Mouse (Mus musculus): ENCODE results near the gene A230050P20Rik.

The A230050P20Rik gene

DNA sequence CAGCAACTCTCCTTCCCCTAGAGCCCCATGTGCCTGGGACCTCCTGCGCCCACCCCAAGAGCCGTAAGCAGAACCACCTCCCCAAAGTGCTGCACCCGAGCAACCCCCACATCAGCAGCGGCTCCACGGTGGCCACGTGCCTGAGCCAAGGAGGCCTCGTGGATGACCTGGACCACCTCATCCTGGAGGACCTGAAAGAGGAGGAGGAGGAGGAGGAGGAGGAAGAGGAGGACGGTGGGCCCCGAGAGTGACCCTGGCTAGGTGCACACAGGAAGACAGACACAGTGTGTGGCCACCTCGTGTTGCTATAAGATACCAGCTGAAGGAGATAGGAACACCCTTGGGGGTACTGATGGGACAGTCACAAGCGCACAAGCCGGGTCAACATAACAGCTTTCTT is 5.1 kb downstream of the A230050P20Rik start:
- DNase-seq (ENCODE audit: low read depth, low spot score): no peak

DNA sequence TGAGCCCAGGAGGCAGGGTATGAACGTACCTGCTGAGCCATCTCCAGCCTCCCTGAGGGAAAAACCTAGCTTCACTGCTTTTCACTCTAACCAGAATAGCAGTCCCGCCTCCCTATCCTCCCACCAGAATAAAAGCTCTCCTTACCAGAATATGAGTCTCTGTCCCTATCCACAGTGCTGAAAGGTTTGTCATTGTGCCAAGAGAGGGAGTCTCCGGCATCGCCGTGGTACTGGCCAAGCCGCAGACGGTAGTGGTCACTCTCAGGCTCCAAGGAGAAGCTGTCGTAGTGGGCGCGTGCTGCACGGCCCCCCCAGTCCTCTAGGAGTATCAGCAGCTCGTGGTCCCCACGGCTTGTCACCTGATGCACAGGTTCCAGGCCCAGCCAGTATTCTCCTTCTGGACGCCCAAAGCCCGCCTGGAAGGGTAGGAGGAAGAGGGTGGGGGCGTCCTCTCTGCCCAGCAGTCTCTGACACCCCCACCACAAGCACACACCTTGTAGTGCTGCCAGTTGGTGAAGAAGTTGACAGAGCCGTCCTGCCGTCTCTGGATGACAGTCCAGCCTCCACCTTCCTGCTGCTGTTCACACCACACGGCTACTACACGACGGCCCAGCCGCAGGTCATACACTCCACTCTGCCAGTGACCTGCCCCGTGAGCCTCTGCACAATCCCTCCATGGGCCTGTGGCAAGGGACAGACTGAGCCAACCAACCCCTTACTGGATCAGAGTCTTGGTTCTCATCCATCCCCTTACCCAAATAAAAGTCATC is 6.8 kb downstream of the A230050P20Rik start:
- peak; percentile 45 for DNase-seq (ENCODE audit: low read depth, low spot score)

DNA sequence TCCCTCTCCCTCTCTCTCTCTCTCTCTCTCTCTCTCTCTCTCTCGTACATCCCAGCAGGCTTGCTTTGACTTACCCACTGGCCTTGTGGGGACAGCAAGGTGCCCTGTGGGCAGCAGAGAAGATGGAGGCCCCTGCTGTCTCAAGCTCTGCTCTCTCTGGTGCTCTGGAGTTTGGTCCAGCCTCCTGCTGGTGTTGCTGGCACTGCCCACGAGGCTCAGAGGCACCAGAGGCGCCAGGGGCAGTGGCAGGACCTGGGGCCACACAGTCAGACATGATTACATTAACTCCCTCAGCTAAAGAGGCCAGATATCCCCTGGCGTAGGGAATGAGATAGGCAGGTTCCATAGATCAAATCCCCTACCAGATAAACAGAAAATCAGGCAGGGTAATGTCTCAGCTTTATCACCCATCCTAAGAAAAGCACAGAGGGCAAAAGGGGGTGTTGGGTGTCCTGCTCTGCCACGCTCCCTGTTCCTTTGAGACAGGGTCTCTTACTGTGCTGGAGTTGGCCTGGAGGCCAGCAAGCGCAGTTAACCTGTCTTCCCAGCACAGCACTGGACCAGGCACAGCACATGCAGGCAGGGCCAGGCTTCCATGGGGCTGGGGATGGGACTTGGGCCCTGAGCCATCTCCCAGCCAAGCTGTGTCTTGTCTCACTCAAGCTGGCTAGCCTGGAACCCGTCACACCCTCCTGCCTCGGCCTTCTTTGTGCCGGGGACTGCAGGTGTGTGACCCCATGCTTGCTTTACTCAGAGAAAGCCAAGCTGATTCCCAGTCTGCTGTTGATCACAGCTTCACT is 8.1 kb downstream of the A230050P20Rik start:
- no peak for DNase-seq (ENCODE audit: low read depth, low spot score)

DNA sequence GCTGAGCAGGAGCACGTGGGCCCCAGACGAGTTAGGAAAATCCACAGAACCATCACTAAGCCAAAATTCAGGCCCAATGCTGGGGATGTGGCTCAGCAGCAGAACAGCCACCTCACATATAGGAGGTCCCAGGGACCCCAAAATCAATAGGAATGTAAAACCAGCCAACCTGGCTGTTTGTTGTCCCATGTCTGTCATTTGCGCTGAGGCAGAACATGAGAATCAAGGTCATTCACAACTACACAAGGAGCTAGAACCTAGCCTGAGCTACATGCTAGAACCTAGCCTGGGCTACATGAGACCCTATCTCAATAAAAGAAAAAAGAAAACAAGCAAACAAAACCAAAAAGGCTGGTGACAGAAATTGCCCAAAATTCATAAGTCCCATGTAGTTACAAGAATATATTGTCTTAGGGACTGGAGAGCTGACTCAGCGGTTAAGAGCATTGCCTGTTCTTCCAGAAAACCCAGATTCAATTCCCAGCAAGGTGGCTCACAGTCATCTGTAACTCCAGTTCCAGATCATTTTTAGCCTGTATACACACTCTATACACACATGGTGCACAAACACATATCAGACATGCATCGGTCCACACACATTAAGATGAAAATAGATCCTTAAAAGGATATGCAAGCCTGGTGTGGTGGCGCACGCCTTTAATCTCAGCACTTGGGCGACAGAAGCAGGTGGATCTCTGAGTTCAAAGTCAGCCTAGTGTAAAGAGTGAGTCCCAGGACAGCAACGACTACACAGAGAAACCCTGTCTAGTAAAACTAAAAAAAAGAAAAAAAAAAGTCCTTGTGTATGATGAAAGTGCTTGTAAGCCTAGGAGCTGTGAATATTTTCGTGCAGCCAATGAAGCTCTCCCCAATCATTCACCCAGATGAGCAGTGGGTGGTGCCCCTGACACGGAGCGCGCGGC is 8.9 kb downstream of the A230050P20Rik start:
- no peak for DNase-seq (ENCODE audit: low read depth, low spot score)

DNA sequence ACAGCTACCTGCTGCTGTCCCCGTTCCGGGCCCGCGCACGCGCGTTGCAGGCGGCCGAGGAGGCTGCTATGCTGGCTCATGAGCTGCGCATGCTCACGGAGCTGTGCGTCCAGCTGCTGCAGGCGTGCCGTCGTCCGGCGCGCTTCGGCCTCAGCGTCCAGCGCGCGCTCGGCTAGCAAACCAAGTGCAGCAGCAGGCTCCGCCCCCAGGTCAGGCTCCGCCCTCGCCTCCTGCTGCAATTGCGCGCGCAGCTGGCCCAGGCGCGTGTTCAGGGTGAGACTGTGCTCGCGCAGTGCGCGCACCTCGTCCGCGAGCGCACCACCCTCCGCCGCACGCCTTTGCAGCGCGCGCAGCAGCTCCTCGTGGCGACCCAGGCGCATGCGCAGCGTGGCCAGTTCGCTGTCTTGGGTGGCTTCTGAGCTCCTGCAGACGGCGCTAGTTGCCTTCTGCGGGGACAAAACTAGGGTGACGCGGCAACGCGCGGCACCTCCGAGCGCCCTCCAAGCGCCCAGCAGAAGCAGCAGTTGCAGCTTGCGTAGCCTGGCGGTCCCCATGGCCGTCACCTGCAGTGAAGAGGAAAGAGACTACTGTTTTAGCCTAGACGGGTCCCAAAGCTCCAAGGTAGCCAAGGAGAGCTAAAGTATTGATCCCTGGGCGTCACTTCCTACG is 9.7 kb downstream of the A230050P20Rik start:
- DNase-seq (ENCODE audit: low read depth, low spot score): peak; percentile 98

DNA sequence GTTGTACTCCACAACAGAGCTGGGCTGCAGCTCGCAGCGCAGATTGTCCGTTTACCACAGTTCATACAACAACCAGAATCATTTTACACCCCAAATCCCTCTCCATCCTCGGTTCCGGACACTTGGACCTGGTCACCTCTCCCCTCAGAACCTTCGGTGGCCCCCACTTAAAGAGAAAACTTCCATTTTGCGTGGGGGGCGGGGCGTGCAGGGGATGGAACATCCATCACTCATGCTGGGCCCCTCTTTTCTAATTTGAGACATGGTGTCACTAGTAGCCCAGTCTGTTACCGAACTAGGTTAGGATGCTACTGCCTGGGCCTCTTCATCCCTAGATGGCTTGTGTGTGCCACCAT is 10.2 kb downstream of the A230050P20Rik start:
- no peak for DNase-seq (ENCODE audit: low read depth, low spot score)

DNA sequence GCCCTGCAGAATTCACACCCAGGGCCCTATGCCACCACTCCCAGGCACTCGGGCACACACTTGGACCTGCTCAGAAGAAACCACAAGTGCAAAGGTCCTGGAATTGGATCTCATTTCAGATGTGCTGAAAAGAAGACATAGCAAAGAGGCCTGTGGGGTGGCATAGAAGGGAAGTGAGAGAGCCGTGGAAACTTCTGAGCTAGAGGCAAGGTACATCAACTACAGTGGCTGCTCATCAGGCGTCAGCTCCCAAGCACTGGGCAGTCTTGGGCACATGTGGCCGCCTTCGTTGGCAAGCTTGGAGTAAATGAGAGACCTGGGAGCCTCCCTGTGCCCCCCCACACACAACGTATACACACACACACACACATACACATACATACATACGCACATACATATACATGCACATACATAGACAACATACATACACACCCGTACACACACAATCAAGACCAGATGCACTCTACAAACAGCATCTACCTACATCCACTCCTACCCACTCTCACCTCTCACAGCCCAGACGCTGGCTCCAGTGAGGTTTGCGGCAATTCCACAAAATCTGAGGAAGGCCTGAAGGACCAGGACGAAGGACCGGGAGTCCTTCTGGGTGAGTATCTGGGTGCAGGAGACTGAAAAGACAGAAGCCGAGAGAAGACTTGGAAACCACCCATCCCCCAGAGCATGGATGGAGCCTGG is 10.8 kb downstream of the A230050P20Rik start, which contains the start of gene Angptl6:
Gene Angptl6 (minus strand): TSS at position 631 of the 696 bp plus-strand sequence.
- no peak for DNase-seq (ENCODE audit: low read depth, low spot score)

DNA sequence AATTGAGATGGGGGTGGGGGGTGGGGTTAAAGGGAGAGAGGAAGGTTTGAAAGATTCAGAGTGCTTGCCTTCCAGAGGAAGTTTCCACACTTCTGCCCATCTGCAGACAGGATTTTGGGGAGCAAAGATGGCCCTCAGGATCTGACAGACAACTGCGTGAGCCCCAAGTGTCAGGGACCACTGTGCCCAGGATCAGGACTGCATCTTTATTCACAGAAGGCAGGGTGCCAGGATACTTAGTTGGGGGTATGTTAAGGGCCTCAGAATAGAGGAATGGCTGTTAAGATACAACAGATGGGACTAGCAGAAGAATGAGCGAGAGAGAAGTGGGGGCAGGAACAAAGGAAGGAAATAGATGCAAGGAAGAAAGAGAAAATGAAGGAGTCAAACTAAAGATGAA is 18.1 kb downstream of the A230050P20Rik start:
- no peak for DNase-seq (ENCODE audit: low read depth, low spot score)

DNA sequence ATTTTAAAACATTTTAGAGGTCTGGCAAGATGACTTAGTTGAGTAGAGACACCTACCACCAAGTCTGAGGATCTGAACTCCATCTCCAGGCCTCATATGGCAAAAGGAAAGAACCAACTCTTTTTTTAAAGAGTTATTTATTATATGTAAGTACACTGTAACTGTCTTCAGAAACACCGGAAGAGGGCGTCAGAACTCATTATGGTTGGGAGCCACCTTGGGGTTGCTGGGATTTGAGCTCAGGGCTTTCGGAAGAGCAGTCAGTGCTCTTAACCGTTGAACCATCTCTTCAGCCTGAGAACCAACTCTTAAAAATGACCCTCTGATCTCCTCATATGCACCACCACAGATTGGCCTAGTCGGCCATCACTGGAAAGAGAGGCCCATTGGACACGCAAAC is 18.7 kb downstream of the A230050P20Rik start:
- DNase-seq (ENCODE audit: low read depth, low spot score): no peak

DNA sequence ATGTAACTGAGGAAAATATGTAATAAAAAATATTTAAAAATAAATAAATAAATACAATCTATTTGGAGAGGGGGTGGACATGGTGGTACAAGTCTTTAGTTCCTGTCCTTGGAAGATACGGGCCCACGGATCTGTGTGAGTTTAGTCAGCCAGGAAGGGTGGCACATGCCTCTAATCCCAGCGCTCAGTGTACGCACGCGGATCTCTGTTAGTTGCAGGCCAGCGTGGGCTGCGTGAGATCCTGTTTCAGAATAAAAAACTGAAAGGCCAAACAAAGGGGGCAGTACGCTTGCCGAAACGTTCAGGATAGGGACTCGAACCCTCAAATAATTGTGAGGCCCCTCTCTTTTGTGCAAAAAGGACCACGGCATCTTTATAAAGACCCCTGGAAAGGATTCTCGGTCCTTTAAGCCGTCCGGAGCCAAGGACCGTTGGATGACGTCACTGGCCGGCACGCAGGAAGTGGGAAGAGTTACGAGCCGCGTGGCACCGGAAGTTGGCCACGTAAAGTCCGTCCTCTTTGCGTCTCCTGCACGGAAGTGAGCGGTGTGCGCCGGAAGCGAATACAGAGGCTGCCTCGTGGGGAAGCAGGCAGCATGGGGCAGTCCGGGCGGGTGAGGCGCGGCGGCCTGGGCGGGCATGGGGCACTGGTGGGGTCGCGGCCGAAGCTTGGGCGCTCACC is 19.4 kb downstream of the A230050P20Rik start, which contains the start of gene Ppan:
Gene Ppan (plus strand): TSS at position 472 of the 682 bp plus-strand sequence.
- DNase-seq (ENCODE audit: low read depth, low spot score): peak; percentile 98

DNA sequence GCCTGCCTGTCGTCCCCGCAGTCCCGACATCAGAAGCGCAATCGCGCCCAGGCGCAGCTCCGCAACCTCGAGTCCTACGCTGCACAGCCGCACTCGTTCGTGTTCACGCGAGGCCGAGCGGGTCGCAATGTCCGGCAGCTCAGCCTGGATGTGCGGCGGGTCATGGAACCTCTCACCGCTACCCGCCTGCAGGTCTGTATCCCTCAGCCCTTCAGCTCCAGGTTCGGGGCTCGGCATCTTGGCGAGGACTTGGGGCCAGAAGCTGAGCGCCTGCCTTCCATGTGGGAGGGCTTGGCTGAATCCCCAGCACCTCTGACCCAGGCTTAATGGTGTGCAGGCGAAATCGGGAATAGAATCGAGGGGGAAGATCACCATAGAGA is 19.9 kb downstream of the A230050P20Rik start:
- no peak for DNase-seq (ENCODE audit: low read depth, low spot score)

DNA sequence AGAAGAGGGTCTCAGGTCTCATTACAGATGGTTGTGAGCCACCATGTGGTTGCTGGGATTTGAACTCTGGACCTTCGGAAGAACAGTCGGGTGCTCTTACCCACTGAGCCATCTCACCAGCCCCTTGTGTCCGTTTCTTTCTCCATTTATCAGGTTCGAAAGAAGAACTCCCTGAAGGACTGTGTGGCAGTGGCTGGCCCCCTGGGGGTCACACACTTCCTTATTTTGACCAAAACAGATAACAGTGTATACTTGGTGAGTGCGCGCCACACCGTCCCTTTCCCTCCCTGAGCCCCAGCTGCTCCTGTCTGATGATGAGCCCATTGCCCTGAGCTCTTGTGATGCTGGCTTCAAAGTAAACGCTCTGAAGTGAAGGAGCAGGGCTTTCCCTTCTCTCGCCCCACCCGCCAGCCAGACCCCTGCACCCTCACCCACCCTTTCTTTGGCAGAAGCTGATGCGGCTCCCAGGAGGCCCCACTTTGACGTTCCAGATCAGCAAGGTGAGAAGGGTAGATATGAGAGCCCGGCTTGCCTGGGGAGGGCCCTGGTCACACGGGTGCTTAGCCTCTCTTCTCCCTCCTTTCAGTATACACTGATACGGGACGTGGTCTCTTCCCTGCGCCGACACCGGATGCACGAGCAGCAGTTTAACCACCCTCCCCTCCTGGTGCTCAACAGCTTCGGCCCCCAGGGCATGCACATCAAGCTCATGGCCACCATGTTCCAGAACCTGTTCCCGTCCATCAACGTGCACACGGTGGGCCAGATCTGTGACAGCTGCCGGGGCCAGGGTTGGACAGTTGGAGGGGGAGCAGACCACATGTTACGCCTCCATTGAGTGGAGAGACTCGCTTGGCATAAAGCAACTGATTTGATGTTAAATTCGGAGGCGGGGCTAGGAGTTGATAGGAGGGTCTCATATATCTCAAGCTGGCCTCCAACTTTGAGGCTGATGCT is 21.0 kb downstream of the A230050P20Rik start:
- no peak for DNase-seq (ENCODE audit: low read depth, low spot score)

DNA sequence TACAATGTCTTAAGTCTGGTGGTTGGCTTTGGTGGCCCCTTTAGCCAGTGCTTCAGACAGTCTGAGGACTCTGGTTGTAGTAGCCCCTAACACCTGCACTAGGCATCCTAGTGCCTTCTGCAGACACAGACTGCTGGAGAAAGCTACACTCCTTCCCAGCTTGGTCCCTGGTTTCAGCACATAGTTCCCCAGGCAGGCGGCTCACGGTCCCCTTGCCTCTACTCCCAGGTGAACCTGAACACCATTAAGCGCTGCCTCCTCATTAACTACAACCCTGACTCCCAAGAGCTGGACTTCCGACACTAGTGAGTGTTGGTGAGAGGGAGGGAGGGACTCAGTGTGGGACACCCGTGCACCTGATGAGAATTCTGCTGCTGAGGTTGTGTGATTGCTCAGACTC is 22.0 kb downstream of the A230050P20Rik start:
- DNase-seq (ENCODE audit: low read depth, low spot score): no peak

DNA sequence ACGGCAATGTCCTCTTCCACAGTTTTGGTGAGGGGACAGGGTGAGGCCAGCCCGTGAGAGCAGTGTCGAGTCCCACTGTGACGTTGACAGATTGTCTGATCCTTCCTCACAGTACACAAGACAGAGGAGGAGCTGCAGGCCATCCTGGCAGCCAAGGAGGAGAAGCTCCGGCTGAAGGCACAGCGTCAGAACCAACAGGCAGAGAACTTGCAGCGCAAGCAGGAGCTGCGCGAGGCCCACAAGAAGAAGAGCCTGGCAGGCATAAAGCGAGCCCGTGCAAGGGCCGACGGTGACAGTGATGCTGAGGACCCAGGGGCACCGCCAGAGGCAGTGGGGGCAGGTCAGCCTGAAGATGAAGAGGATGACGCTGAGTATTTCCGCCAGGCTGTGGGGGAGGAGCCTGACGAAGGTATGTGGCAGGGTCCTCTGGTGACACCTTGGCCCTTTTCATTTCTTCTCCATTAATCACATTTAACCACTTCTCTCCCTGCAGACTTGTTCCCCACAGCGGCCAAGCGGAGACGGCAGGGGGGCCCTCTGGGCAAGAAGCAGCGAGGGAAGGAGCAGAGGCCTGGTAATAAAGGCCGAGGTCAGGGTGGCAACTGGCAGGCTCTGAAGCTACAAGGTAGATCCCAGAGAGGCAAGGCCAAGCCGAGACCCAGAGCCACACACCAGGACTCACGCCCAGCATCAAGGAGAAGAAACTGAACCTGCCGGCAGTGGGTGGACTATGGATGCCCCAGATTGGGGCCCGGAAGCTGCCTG is 23.1 kb downstream of the A230050P20Rik start:
- no peak for DNase-seq (ENCODE audit: low read depth, low spot score)

DNA sequence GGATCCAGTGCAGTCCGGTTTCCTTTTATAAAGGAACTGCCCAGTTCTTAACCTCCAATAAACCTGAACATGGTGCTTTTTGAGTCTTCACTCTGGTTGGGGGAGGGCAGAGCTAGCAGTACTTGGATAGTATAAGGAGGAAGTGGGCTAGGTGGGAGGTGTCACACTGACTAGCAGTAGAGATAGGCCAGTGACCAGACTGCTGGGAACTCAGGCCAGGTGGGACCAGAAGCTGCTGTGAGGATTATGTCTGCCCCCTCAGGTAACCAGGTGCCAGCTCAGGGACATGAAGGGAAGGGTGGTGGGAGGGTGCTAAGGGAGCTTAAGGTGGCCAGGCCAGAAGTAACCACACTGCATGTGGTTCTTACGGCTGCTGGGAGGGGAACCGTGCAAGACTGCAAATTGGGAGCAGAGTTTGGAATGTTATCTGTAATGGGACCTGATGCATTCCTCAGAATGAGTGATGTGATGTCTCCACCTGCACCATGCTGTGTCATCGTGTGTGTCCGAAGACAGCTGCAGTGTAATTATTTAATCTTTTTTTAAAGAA is 23.7 kb downstream of the A230050P20Rik start:
- no peak for DNase-seq (ENCODE audit: low read depth, low spot score)

DNA sequence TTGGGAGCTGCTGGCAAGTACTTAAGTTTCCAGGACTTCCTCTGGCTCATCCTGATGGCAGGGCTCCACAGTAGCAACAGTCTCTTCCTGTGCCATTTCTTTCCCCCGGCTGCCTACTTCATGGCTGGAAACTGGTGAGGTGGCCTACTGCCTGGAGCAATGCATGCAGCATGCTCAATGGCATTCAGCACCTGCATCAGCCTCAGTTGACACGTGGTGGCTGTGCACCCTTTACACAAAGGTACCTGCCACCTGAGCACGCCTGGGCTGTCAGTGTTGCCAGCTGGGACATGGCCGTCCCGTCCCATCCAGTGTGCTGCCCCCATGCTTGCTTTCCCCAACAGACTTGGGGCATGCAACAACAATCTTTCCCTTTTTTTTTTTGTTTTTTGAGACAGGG is 24.6 kb downstream of the A230050P20Rik start:
- DNase-seq (ENCODE audit: low read depth, low spot score): no peak

DNA sequence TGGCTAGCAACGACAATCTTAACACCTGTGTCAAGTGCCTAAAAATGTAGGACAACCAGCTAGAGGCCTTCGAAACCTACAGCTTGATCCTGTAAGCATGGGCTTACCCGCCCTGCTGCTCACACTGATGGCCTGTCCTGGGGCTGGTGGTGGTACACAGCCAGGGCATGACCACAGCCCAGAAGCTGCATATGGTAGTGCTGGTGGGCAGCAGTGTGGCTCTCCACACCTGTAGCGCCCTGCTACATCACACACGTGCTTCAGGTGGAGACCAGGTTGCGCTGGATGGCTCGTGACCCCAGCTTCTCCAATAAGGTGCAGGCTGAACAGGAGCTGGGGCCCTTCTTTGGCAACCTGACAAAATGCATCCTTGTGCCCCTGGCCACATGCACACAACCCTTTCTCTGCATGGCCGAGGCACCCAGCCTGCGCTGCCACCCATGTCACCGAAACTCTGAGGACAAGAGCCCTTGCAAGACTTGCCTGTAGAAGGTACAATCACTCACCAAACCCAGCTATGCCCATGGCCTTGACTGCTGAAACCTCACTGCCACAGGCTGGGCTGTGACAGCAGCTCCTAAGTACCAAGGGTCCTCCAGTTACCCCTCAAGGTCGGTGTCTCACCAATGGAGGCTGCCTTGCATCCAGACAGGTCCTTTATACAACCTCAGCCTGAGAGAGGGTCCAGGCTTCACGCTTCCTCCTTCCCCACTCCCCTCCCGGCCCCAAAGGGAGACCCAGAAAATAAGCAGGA is 25.3 kb downstream of the A230050P20Rik start:
- DNase-seq (ENCODE audit: low read depth, low spot score): no peak
